Mouse (Mus musculus): ENCODE results near the gene Dnah7a.
"Not testable (repeated sequence)": the region's sequence is repeated elsewhere in the genome, so short reads cannot be mapped to it uniquely, and the experiment has no call there.

GRCm38 (mm10) chr1:53526021-53526420 is 180.6 kb downstream of the Dnah7a start:
- TF ChIP-seq CTCF (IDR thresholded peaks at IDR 0.05; ENCODE audit: low read depth); EP300 (optimal IDR thresholded peaks at IDR 0.05): not testable (repeated sequence)
